Mouse (Mus musculus): ENCODE data around the gene Capn7.

DNA sequence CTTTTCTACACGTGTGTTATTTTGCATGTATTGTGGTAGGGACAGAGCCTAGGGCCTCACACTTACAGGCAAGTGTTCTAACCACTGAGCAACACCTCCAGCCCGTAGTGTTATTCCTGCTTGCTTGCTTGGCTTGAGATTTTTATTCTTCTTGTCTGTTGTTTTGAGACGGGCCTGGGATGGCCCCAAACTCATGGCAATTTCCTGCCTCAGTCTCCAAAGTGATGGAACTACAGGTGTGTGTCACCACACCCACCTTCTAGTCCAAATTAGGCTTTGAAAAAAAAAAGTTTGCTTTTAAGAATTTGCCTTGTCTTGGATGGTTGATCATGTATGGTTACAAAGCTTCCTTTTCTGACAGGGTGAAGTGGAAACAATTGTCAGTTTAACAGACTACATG is 80.0 kb downstream of the Capn7 start:
- no peak for TF ChIP-seq CTCF (IDR thresholded peaks at IDR 0.05; ENCODE audit: low read depth)
- TF ChIP-seq EP300 (IDR thresholded peaks at IDR 0.05; ENCODE audit: low read depth) = no peak
